Mouse (Mus musculus): Measurements from ENCODE around the gene Trpm1. TPM values are rescaled to one million over a fixed set of nuclear protein-coding genes. Genes with fewer than 3 reads are reported as not detected.

Trpm1 gene
- polyA plus RNA-seq, 1 experiment from 2014 or later = 1.7 TPM

GRCm38 (mm10) chr7:64214066-64214465 lies 60.4 kb downstream of the Trpm1 start:
- Histone ChIP-seq H3K4me1 (ENCODE audit: control insufficient read depth, insufficient read depth, low read length) (no peaks in the 10 kb centered on the region), H3K9me3 (ENCODE audit: control insufficient read depth, low read length) (no peaks in the 10 kb centered on the region), H3K4me3 (ENCODE audit: low read depth, low read length) (no peak overlapping the region), H3K36me3 (ENCODE audit: control insufficient read depth, insufficient read depth, low read length) (no peaks in the 10 kb centered on the region), H3K27ac (replicated peaks; ENCODE audit: low read depth, low read length) (no peak overlapping the region), H3K4me2 (ENCODE audit: low read depth, severe bottlenecking) (no peak overlapping the region), H3K9ac (ENCODE audit: low read length) (no peak overlapping the region), H3K27me3 (ENCODE audit: control insufficient read depth, insufficient read depth, low read length) (no peaks in the 10 kb centered on the region)
- WGBS = 78% methylated on average over 4 of the region's 4 CpGs
- DNase-seq (ENCODE audit: low spot score) (no peak), ATAC-seq (ENCODE audit: insufficient number of reproducible peaks, low FRiP score, low TSS enrichment, low read depth) (no peak)

GRCm38 (mm10) chr7:64215613-64216012 lies 62.0 kb downstream of the Trpm1 start:
- WGBS = 82% methylated on average over 4 of the region's 4 CpGs
- H3K4me2 ChIP-seq (ENCODE audit: low read depth, severe bottlenecking) = no peak overlapping the region
- H3K9me3 ChIP-seq (ENCODE audit: control insufficient read depth, low read length) = no peaks in the 10 kb centered on the region
- H3K27me3 ChIP-seq (ENCODE audit: control insufficient read depth, insufficient read depth, low read length) = no peaks in the 10 kb centered on the region
- DNase-seq (ENCODE audit: low spot score) = no peak
- no peak overlapping the region for H3K4me3 ChIP-seq (ENCODE audit: low read depth, low read length)
- H3K27ac ChIP-seq (replicated peaks; ENCODE audit: low read depth, low read length) = no peak overlapping the region
- H3K4me1 ChIP-seq (ENCODE audit: control insufficient read depth, insufficient read depth, low read length) = no peaks in the 10 kb centered on the region
- H3K9ac ChIP-seq (ENCODE audit: low read length) = no peak overlapping the region
- ATAC-seq (ENCODE audit: insufficient number of reproducible peaks, low FRiP score, low TSS enrichment, low read depth) = no peak
- H3K36me3 ChIP-seq (ENCODE audit: control insufficient read depth, insufficient read depth, low read length) = no peaks in the 10 kb centered on the region

- Histone ChIP-seq H3K4me3 (ENCODE audit: low read depth, low read length) (no peak overlapping the region), H3K36me3 (ENCODE audit: control insufficient read depth, insufficient read depth, low read length) (no peaks in the 10 kb centered on the region), H3K9ac (ENCODE audit: low read length) (no peak overlapping the region), H3K9me3 (ENCODE audit: control insufficient read depth, low read length) (no peaks in the 10 kb centered on the region), H3K4me1 (ENCODE audit: control insufficient read depth, insufficient read depth, low read length) (no peaks in the 10 kb centered on the region), H3K4me2 (ENCODE audit: low read depth, severe bottlenecking) (no peak overlapping the region), H3K27ac (replicated peaks; ENCODE audit: low read depth, low read length) (no peak overlapping the region), H3K27me3 (ENCODE audit: control insufficient read depth, insufficient read depth, low read length) (no peaks in the 10 kb centered on the region)
- ATAC-seq (ENCODE audit: insufficient number of reproducible peaks, low FRiP score, low TSS enrichment, low read depth) = no peak
- DNase-seq (ENCODE audit: low spot score) = no peak
- 91% methylated on average over 7 of the region's 7 CpGs for WGBS
Observed at GRCm38 (mm10) chr7:64217428-64217827, 63.8 kb downstream of the Trpm1 start.

GRCm38 (mm10) chr7:64219765-64220164 lies 66.1 kb downstream of the Trpm1 start:
- Histone ChIP-seq H3K9ac (ENCODE audit: low read length) (no peak overlapping the region), H3K4me3 (ENCODE audit: low read depth, low read length) (no peak overlapping the region), H3K4me2 (ENCODE audit: low read depth, severe bottlenecking) (no peak overlapping the region), H3K27me3 (ENCODE audit: control insufficient read depth, insufficient read depth, low read length) (no peaks in the 10 kb centered on the region), H3K9me3 (ENCODE audit: control insufficient read depth, low read length) (no peaks in the 10 kb centered on the region), H3K36me3 (ENCODE audit: control insufficient read depth, insufficient read depth, low read length) (no peaks in the 10 kb centered on the region), H3K4me1 (ENCODE audit: control insufficient read depth, insufficient read depth, low read length) (no peaks in the 10 kb centered on the region), H3K27ac (replicated peaks; ENCODE audit: low read depth, low read length) (no peak overlapping the region)
- ATAC-seq (ENCODE audit: insufficient number of reproducible peaks, low FRiP score, low TSS enrichment, low read depth) = no peak
- 81% methylated on average over 7 of the region's 7 CpGs for WGBS
- DNase-seq (ENCODE audit: low spot score) = no peak

- Histone ChIP-seq H3K9me3 (ENCODE audit: control insufficient read depth, low read length) (no peaks in the 10 kb centered on the region), H3K4me3 (ENCODE audit: low read depth, low read length) (no peak overlapping the region), H3K27ac (replicated peaks; ENCODE audit: low read depth, low read length) (no peak overlapping the region), H3K27me3 (ENCODE audit: control insufficient read depth, insufficient read depth, low read length) (no peaks in the 10 kb centered on the region), H3K36me3 (ENCODE audit: control insufficient read depth, insufficient read depth, low read length) (no peaks in the 10 kb centered on the region), H3K4me1 (ENCODE audit: control insufficient read depth, insufficient read depth, low read length) (no peaks in the 10 kb centered on the region), H3K9ac (ENCODE audit: low read length) (no peak overlapping the region), H3K4me2 (ENCODE audit: low read depth, severe bottlenecking) (no peak overlapping the region)
- WGBS = 89% methylated on average over 5 of the region's 5 CpGs
- DNase-seq (ENCODE audit: low spot score) (no peak), ATAC-seq (ENCODE audit: insufficient number of reproducible peaks, low FRiP score, low TSS enrichment, low read depth) (no peak)
Observed at GRCm38 (mm10) chr7:64223215-64223614, 69.6 kb downstream of the Trpm1 start.

GRCm38 (mm10) chr7:64226339-64227194 lies 72.9 kb downstream of the Trpm1 start:
- Histone ChIP-seq H3K36me3 (ENCODE audit: control insufficient read depth, insufficient read depth, low read length) (no peaks in the 10 kb centered on the region), H3K4me1 (ENCODE audit: control insufficient read depth, insufficient read depth, low read length) (no peaks in the 10 kb centered on the region), H3K27ac (replicated peaks; ENCODE audit: low read depth, low read length) (no peak overlapping the region), H3K4me3 (ENCODE audit: low read depth, low read length) (no peak overlapping the region), H3K9me3 (ENCODE audit: control insufficient read depth, low read length) (no peaks in the 10 kb centered on the region), H3K9ac (ENCODE audit: low read length) (no peak overlapping the region), H3K27me3 (ENCODE audit: control insufficient read depth, insufficient read depth, low read length) (no peaks in the 10 kb centered on the region), H3K4me2 (ENCODE audit: low read depth, severe bottlenecking) (no peak overlapping the region)
- no peak for DNase-seq (ENCODE audit: low spot score)
- ATAC-seq (ENCODE audit: insufficient number of reproducible peaks, low FRiP score, low TSS enrichment, low read depth) = no peak
- WGBS = 90% methylated on average over 27 of the region's 27 CpGs

- Histone ChIP-seq H3K4me3 (ENCODE audit: low read depth, low read length) (no peak overlapping the region), H3K9ac (ENCODE audit: low read length) (no peak overlapping the region), H3K36me3 (ENCODE audit: control insufficient read depth, insufficient read depth, low read length) (no peaks in the 10 kb centered on the region), H3K9me3 (ENCODE audit: control insufficient read depth, low read length) (no peaks in the 10 kb centered on the region), H3K4me2 (ENCODE audit: low read depth, severe bottlenecking) (no peak overlapping the region), H3K27me3 (ENCODE audit: control insufficient read depth, insufficient read depth, low read length) (no peaks in the 10 kb centered on the region), H3K4me1 (ENCODE audit: control insufficient read depth, insufficient read depth, low read length) (no peaks in the 10 kb centered on the region), H3K27ac (replicated peaks; ENCODE audit: low read depth, low read length) (no peak overlapping the region)
- DNase-seq (ENCODE audit: low spot score) = no peak
- 92% methylated on average over 5 of the region's 5 CpGs for WGBS
- ATAC-seq (ENCODE audit: insufficient number of reproducible peaks, low FRiP score, low TSS enrichment, low read depth) = no peak
Observed at GRCm38 (mm10) chr7:64227586-64227985, 74.0 kb downstream of the Trpm1 start.

- Histone ChIP-seq H3K27me3 (ENCODE audit: control insufficient read depth, insufficient read depth, low read length) (no peaks in the 10 kb centered on the region), H3K4me1 (ENCODE audit: control insufficient read depth, insufficient read depth, low read length) (no peaks in the 10 kb centered on the region), H3K9me3 (ENCODE audit: control insufficient read depth, low read length) (no peaks in the 10 kb centered on the region), H3K4me2 (ENCODE audit: low read depth, severe bottlenecking) (no peak overlapping the region), H3K36me3 (ENCODE audit: control insufficient read depth, insufficient read depth, low read length) (no peaks in the 10 kb centered on the region), H3K9ac (ENCODE audit: low read length) (no peak overlapping the region), H3K4me3 (ENCODE audit: low read depth, low read length) (no peak overlapping the region), H3K27ac (replicated peaks; ENCODE audit: low read depth, low read length) (no peak overlapping the region)
- ATAC-seq (ENCODE audit: insufficient number of reproducible peaks, low FRiP score, low TSS enrichment, low read depth) (no peak), DNase-seq (ENCODE audit: low spot score) (no peak)
- 82% methylated on average over 2 of the region's 2 CpGs for WGBS
Observed at GRCm38 (mm10) chr7:64228300-64228699, 74.7 kb downstream of the Trpm1 start.

GRCm38 (mm10) chr7:64229911-64230310 lies 76.3 kb downstream of the Trpm1 start:
- Histone ChIP-seq H3K27me3 (ENCODE audit: control insufficient read depth, insufficient read depth, low read length) (no peaks in the 10 kb centered on the region), H3K4me1 (ENCODE audit: control insufficient read depth, insufficient read depth, low read length) (no peaks in the 10 kb centered on the region), H3K9ac (ENCODE audit: low read length) (no peak overlapping the region), H3K36me3 (ENCODE audit: control insufficient read depth, insufficient read depth, low read length) (no peaks in the 10 kb centered on the region), H3K9me3 (ENCODE audit: control insufficient read depth, low read length) (no peaks in the 10 kb centered on the region), H3K4me3 (ENCODE audit: low read depth, low read length) (no peak overlapping the region), H3K4me2 (ENCODE audit: low read depth, severe bottlenecking) (no peak overlapping the region), H3K27ac (replicated peaks; ENCODE audit: low read depth, low read length) (no peak overlapping the region)
- ATAC-seq (ENCODE audit: insufficient number of reproducible peaks, low FRiP score, low TSS enrichment, low read depth) (no peak), DNase-seq (ENCODE audit: low spot score) (no peak)
- 88% methylated on average over 8 of the region's 8 CpGs for WGBS

Data from limb, embryonic 11.5 days (tissue).